13 mouse cellular contexts compared by ENCODE assay signal in the genomic region with DNA sequence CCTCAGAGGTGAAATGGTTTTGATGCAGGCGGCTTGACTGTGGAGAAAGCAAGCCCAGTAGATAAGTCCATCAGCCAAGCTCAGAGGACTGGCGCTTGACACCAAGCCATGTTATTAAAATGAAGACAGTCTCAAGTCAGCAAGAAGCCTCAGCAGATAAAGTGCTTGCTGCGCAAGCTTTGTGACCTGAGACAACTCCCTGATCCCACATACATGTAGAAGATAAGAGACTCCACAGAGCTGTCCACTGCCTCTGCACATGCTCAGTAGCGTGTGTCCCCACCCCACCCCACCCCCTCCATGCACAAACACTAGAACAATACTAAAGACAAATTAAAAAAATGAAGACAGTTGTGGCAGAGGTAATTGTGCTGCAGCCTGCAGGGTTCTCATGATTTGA. TPM values are rescaled to one million over a fixed set of nuclear protein-coding genes. Genes with fewer than 3 reads are reported as not detected.
DNase-seq lines count a peak whose midpoint lies in the region; ATAC-seq and TF ChIP-seq lines count a peak whose summit lies in the region.
"Had no signal": no experiment of that assay in that cellular context is flagged by ENCODE, and none has a peak within 500 bp of the region (broad histone marks: within the 10 kb centered on the region; RNA-seq: fewer than 3 reads in every experiment).

No protein-coding gene starts in this region.

- H3K27ac ChIP-seq in gastrocnemius, adult 2 months = peak overlapping the region; percentile 82
- H3K27ac ChIP-seq in midbrain, embryonic 12.5 days (replicated peaks) = 0 out of 2 replicates have a peak overlapping the region, but pooled peaks have one; percentile 11
- no peak overlapping the region for H3K27ac ChIP-seq in midbrain, embryonic 15.5 days
- H3K27ac ChIP-seq in liver, embryonic 13.5 days = peak overlapping the region; percentile 85

- no peak overlapping the region for H3K9ac ChIP-seq in midbrain, embryonic 12.5 days (replicated peaks)
- H3K9ac ChIP-seq in midbrain, embryonic 15.5 days = no peak overlapping the region
- peak overlapping the region; percentile 59 for H3K9ac ChIP-seq in liver, embryonic 13.5 days

- no peaks in the 10 kb centered on the region for H3K9me3 ChIP-seq in midbrain, embryonic 12.5 days
- H3K9me3 ChIP-seq in midbrain, embryonic 15.5 days = no peaks in the 10 kb centered on the region
- H3K9me3 ChIP-seq in liver, embryonic 13.5 days (replicated peaks) = no peaks in the 10 kb centered on the region

- no peak for ATAC-seq in midbrain, embryonic 12.5 days (ENCODE audit: low FRiP score, low read depth)
- ATAC-seq in midbrain, embryonic 15.5 days (replicated peaks) = no peak
- ATAC-seq in liver, embryonic 13.5 days (ENCODE audit: low read depth) = peak; percentile 83
- ATAC-seq in activated CD4-positive, CD25-positive, alpha-beta regulatory T cell, adult 4 months = no peak
- ATAC-seq: forebrain, embryonic 16.5 days had no signal

- H3K4me1 ChIP-seq in midbrain, embryonic 12.5 days = peaks cover 13% of the 10 kb centered on the region
- H3K4me1 ChIP-seq in midbrain, embryonic 15.5 days = peaks cover 13% of the 10 kb centered on the region
- H3K4me1 ChIP-seq in liver, embryonic 13.5 days (replicated peaks) = peaks cover 48% of the 10 kb centered on the region

- no peak for DNase-seq in gastrocnemius, adult 2 months
- DNase-seq in gastrocnemius, postnatal 36 days = no peak
- DNase-seq in liver, embryonic 13.5 days = peak; percentile 20
- no peak for DNase-seq in right cerebral cortex, adult 2 months (ENCODE audit: low spot score in 2 of 2)
- no peak for DNase-seq in heart, adult 9 months (ENCODE audit: low spot score in 2 of 2)
- DNase-seq: cerebellum, adult 11 months; gastrocnemius, postnatal 25 days; right cerebral cortex, adult 18-20 months; thymus, postnatal 36 days had no signal

- H3K36me3 ChIP-seq in midbrain, embryonic 12.5 days = no peaks in the 10 kb centered on the region
- H3K36me3 ChIP-seq in midbrain, embryonic 15.5 days (replicated peaks) = no peaks in the 10 kb centered on the region
- H3K36me3 ChIP-seq in liver, embryonic 13.5 days = no peaks in the 10 kb centered on the region

- intact Hi-C loops in gastrocnemius, adult 2 months (cut with DNase I) = no loop called here
- intact Hi-C loops in gastrocnemius, postnatal 36 days (cut with DNase I) = no loop called here

- no peak overlapping the region for H3K4me2 ChIP-seq in midbrain, embryonic 12.5 days (replicated peaks)
- H3K4me2 ChIP-seq in midbrain, embryonic 15.5 days = no peak overlapping the region
- H3K4me2 ChIP-seq in liver, embryonic 13.5 days = peak overlapping the region; percentile 59

- H3K4me3 ChIP-seq in gastrocnemius, adult 2 months = no peak overlapping the region
- H3K4me3 ChIP-seq in midbrain, embryonic 12.5 days = no peak overlapping the region
- no peak overlapping the region for H3K4me3 ChIP-seq in midbrain, embryonic 15.5 days
- peak overlapping the region; percentile 25; the same call in 1 of the 2 replicates for H3K4me3 ChIP-seq in liver, embryonic 13.5 days (replicated peaks)

- no peak for TF ChIP-seq CTCF in gastrocnemius, adult 2 months (IDR thresholded peaks at IDR 0.05)

- WGBS in midbrain, embryonic 12.5 days = 83% methylated on average over 4 of the region's 4 CpGs
- WGBS in midbrain, embryonic 15.5 days = 67% methylated on average over 4 of the region's 4 CpGs
- WGBS in liver, embryonic 13.5 days (ENCODE audit: insufficient replicate concordance) = 7% methylated on average over 4 of the region's 4 CpGs

- no peaks in the 10 kb centered on the region; the same call in 1 of the 2 replicates for H3K27me3 ChIP-seq in midbrain, embryonic 12.5 days
- H3K27me3 ChIP-seq in midbrain, embryonic 15.5 days (replicated peaks) = no peaks in the 10 kb centered on the region
- H3K27me3 ChIP-seq in liver, embryonic 13.5 days = no peaks in the 10 kb centered on the region

RNA-seq across cellular contexts. Expression of gene Cpt1a, which starts 12.4 kb away (rescaled TPM):
- total RNA-seq in gastrocnemius, adult 2 months (2021) = 1 to 10 TPM; 7.1 to 8.8 TPM
- 10 to 100 TPM; 11.7 to 19.0 TPM for total RNA-seq in gastrocnemius, postnatal 36 days (2021)
- 13.0 and 13.3 TPM in 2 replicates for polyA plus RNA-seq in midbrain, embryonic 12.5 days (2016; fragmentation: Nextera tagmentation; extraction: Ambion mirVana)
- polyA plus RNA-seq in midbrain, embryonic 15.5 days (2015; fragmentation: Nextera tagmentation; extraction: Ambion mirVana) = 16.1 TPM in 2 replicates
- 6.6 and 7.2 TPM in 2 replicates for polyA plus RNA-seq in liver, embryonic 13.5 days (2015; fragmentation: Nextera tagmentation; extraction: Ambion mirVana)
- 10 to 100 TPM; 18.3 to 18.4 TPM for polyA plus RNA-seq in activated CD4-positive, CD25-positive, alpha-beta regulatory T cell, adult 4 months (2017; shearing (Covaris generic))

RNA-seq across cellular contexts. Expression of gene Ighmbp2, which starts 51.7 kb away (rescaled TPM):
- 1 to 10 TPM; 3.3 to 4.9 TPM for total RNA-seq in gastrocnemius, adult 2 months (2021)
- 1 to 10 TPM; 3.3 to 4.6 TPM for total RNA-seq in gastrocnemius, postnatal 36 days (2021)
- 10.8 and 13.0 TPM in 2 replicates for polyA plus RNA-seq in midbrain, embryonic 12.5 days (2016; fragmentation: Nextera tagmentation; extraction: Ambion mirVana)
- polyA plus RNA-seq in midbrain, embryonic 15.5 days (2015; fragmentation: Nextera tagmentation; extraction: Ambion mirVana) = 11.3 and 13.3 TPM in 2 replicates
- 3.8 TPM in 2 replicates for polyA plus RNA-seq in liver, embryonic 13.5 days (2015; fragmentation: Nextera tagmentation; extraction: Ambion mirVana)
- 1 to 10 TPM; 3.3 to 4.9 TPM for polyA plus RNA-seq in activated CD4-positive, CD25-positive, alpha-beta regulatory T cell, adult 4 months (2017; shearing (Covaris generic))

RNA-seq across cellular contexts. Expression of gene Mrpl21, which starts 51.8 kb away (rescaled TPM):
- total RNA-seq in gastrocnemius, adult 2 months (2021) = 10 to 100 TPM; 55.5 to 67.3 TPM
- total RNA-seq in gastrocnemius, postnatal 36 days (2021) = 10 to 100 TPM; 57.2 to 61.2 TPM
- 113 and 117 TPM in 2 replicates for polyA plus RNA-seq in midbrain, embryonic 12.5 days (2016; fragmentation: Nextera tagmentation; extraction: Ambion mirVana)
- 94.6 and 103 TPM in 2 replicates for polyA plus RNA-seq in midbrain, embryonic 15.5 days (2015; fragmentation: Nextera tagmentation; extraction: Ambion mirVana)
- polyA plus RNA-seq in liver, embryonic 13.5 days (2015; fragmentation: Nextera tagmentation; extraction: Ambion mirVana) = 85.4 and 94.4 TPM in 2 replicates
- 100 to 1,000 TPM; 116 to 129 TPM for polyA plus RNA-seq in activated CD4-positive, CD25-positive, alpha-beta regulatory T cell, adult 4 months (2017; shearing (Covaris generic))

RNA-seq across cellular contexts. Expression of gene Tesmin, which starts 54.1 kb away (rescaled TPM):
- total RNA-seq in gastrocnemius, adult 2 months (2021) = under 1 TPM; 0.18 to 0.81 TPM
- total RNA-seq in gastrocnemius, postnatal 36 days (2021) = 1 to 10 TPM in 1 of 2 experiments, under 1 TPM in 1; 0.39 to 1.3 TPM
- polyA plus RNA-seq in midbrain, embryonic 12.5 days (2016; fragmentation: Nextera tagmentation; extraction: Ambion mirVana) = 0.18 and 0.26 TPM in 2 replicates
- 0.43 and 0.52 TPM in 2 replicates for polyA plus RNA-seq in midbrain, embryonic 15.5 days (2015; fragmentation: Nextera tagmentation; extraction: Ambion mirVana)
- polyA plus RNA-seq in liver, embryonic 13.5 days (2015; fragmentation: Nextera tagmentation; extraction: Ambion mirVana) = 0.17 and 0.28 TPM in 2 replicates
- not detected for polyA plus RNA-seq in activated CD4-positive, CD25-positive, alpha-beta regulatory T cell, adult 4 months (2017; shearing (Covaris generic))
